Mouse (Mus musculus) bone marrow macrophage, adult 2 months (primary cell): ENCODE data around the gene Nat8f2. TPM values are rescaled to one million over a fixed set of nuclear protein-coding genes. Genes with fewer than 3 reads are reported as not detected.
"Not testable (repeated sequence)": the region's sequence is repeated elsewhere in the genome, so short reads cannot be mapped to it uniquely, and the experiment has no call there.

Source experiments
- H3K27ac ChIP-seq: 2 replicates; pipeline ENCODE4 v1.5.1; 2012; ENCODE audit warnings: low read depth, low read length; ENCODE audit not compliant: insufficient read depth
- H3K4me1 ChIP-seq: 2 replicates; pipeline ENCODE4 v1.6.1; 2012; ENCODE audit warnings: low read length; ENCODE audit not compliant: control insufficient read depth, insufficient read depth
- H3K4me3 ChIP-seq: 2 replicates; pipeline ENCODE4 v1.5.1; 2012; ENCODE audit warnings: mild to moderate bottlenecking, low read length, moderate library complexity; ENCODE audit not compliant: insufficient read depth
- CTCF ChIP-seq: IDR thresholded peaks from 2 replicates; pipeline ENCODE4 v1.5.1; 2012; ENCODE audit warnings: low read depth, mild to moderate bottlenecking, low read length, moderate library complexity
- POLR2A ChIP-seq: IDR thresholded peaks from 2 replicates; pipeline ENCODE4 v1.6.1; 2012; ENCODE audit warnings: mild to moderate bottlenecking, low read depth, low read length, borderline replicate concordance
- polyA plus RNA-seq: library from polyadenylated mRNA; stranded (reverse); fragments of >200 nt; gene quantifications from 2 replicates; pipeline ENCODE4 v1.2.4, GENCODE M21; 2012; ENCODE audit not compliant: missing spikeins, insufficient read depth, insufficient read length

Gene Nat8f2
- not detected in 2 replicates for polyA plus RNA-seq

DNA sequence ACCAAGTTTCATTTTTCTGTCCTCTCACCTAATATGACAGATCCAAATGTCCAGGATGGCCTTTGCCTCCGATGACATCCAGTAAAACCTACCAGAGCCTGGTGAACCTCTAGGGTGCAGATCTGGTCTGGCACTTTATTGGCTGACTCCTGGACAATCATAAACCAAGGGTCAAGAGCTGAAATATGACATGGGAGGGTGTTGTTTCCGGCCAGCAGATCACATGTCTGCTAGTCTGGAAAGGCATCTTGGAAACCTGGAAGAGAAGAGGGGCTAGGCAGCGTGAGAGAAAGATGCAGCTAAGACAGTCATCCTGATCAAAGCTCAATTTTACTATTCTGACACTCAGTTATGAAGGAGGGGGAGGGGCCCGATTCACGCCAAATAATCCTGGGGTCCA, at the start of gene Nat8f2:
Gene Nat8f2, minus strand, starts transcription at position 153 of the 400 bp plus-strand sequence.
- not testable (repeated sequence) for H3K27ac ChIP-seq, H3K4me3 ChIP-seq, H3K4me1 ChIP-seq

DNA sequence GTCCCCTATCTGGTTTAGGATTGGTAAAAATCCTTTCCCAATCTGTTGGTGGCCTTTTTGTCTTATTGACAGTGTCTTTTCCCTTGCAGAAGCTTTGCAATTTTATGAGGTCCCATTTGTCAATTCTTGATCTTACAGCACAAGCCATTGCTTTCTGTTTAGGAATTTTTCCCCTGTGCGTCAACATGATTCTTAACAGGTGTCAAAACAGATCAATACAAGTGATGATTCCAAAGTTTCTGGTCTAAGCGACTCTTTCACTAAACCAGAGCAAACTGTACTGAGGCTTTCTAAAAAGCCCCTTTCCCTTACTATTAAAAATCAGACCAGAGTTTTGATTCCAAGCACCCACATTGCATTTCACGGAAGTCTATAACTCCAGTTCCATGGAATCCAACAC, 49.4 kb upstream of the Nat8f2 start:
- H3K4me1 ChIP-seq, H3K27ac ChIP-seq, H3K4me3 ChIP-seq: not testable (repeated sequence)

DNA sequence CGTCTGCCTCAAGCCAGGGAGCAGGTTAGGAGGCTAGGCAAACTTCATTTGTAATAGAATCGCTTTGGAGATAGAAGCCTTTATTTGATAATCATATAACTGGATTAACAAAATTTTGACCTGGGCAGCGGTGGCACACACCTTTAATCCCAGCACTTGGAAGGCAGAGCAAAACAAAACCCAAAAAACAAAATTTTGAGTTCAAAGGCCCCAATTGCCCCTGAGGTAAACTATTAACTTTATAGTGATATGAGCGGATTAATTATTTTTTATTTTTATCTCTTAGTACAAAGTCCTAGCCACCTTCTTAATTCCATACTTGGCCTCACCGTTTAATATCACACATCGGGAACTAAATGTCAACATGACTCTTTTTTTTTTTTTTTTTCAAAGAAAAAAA, 47.6 kb upstream of the Nat8f2 start:
- peaks cover 8% of the 10 kb centered on the region for H3K4me1 ChIP-seq
- H3K4me3 ChIP-seq = peak overlapping the region; percentile 69
- no peak for TF ChIP-seq POLR2A
- TF ChIP-seq CTCF = no peak
- H3K27ac ChIP-seq = peak overlapping the region; percentile 73

DNA sequence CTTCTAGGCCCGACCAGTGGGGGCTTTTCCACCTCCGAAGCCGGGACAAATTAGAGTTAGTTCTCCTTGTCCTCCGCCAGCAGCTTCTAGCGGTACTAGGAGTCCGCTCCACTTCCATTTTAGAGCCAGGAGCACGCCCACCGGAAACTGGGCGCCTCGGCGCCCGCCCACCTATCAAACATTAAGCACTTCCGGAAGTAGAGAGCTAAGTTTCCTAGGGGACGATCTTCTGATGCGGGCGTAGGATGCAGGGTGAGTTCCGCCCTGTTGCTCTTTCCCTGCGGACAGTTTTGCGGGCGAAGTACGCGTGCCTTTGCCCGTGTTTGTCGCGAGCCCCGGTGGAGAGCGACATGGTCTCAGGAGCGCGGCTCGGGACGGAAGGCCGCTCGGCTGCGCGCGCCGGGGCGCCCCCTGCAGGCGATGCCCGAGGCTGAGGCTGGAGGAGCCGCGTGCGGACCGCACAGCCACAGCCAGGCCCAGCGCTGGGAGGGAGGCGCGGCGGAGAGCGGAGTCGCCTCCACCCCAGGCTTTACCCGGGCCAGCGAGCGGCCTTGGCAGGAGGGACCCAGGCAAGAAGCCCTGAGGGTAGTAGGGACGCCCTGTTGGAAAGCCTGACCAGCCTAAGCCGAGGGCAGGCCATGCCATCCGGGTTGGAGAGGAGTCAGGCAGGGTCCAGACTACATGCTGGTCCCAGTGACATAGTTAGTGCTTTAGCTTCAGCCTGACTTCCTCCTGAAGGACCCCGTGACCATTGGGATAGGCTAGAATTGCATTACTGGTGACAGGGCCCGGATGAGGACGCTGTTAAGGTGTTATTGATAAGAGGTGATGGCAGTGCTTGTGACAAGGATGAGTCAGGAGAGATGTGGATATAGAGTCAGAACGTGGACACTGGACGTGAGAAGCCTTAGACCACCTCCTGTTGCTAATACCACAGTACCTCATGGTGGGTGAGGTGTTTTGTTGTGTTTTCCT, 46.9 kb upstream of the Nat8f2 start, which contains the start of gene Nat8f1:
Gene Nat8f1, minus strand, starts transcription at position 149 of the 975 bp plus-strand sequence.
- not testable (repeated sequence) for H3K4me1 ChIP-seq
- peak; percentile 87; the same call in 1 of the 2 replicates for TF ChIP-seq POLR2A
- H3K4me3 ChIP-seq = peak within 1 kb of the TSS; percentile 69
- H3K27ac ChIP-seq = peak within 1 kb of the TSS; percentile 84

DNA sequence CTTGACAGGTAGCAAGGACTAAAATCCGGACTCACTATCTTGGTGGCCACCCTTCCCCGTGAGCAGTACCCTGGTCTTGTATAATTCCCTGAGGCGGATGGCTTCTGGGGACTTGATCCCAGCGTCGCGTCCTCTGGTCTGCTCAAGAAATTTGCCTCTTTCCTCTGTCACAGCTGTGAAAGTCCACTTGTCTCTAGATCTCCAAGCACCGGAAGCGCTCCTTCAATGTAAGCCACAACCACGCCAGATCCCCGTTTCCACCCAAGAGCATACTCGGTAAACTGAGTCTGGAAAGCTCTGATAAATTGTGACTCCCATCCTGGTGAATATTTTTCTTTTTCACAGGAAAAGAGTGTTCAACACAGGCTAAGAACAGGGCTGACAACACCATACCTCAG, 46.2 kb upstream of the Nat8f2 start:
- TF ChIP-seq POLR2A = no peak
- TF ChIP-seq CTCF = no peak
- H3K4me3 ChIP-seq = peak overlapping the region; percentile 69
- H3K27ac ChIP-seq = peak overlapping the region; percentile 84
- peaks cover 8% of the 10 kb centered on the region for H3K4me1 ChIP-seq

DNA sequence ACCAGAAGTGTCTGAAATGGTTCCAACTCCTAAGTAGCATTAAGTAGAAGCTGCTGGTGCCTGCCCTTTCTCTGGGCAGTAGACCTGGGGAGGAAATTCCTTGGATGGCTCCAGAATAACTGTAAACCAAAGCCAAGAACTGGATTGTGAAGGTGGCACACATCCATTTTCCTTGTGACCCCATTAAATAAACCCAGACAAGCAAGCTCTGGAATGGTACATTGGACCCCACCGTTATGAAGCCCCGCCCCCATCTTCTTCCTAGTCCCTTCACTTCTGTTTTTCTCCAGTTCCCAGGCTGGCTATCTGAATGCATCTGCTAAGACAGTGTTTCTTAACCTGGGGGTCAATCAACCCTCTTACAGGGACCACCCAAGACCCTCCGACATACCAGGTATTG, 42.6 kb upstream of the Nat8f2 start, which contains the start of gene Tprkb:
Gene Tprkb, plus strand, starts transcription at position 279 of the 400 bp plus-strand sequence.
- Histone ChIP-seq H3K27ac (no peak within 1 kb of the TSS), H3K4me3 (no peak within 1 kb of the TSS), H3K4me1 (peaks cover 8% of the 10 kb centered on the region)
- TF ChIP-seq POLR2A = no peak
- no peak for TF ChIP-seq CTCF

DNA sequence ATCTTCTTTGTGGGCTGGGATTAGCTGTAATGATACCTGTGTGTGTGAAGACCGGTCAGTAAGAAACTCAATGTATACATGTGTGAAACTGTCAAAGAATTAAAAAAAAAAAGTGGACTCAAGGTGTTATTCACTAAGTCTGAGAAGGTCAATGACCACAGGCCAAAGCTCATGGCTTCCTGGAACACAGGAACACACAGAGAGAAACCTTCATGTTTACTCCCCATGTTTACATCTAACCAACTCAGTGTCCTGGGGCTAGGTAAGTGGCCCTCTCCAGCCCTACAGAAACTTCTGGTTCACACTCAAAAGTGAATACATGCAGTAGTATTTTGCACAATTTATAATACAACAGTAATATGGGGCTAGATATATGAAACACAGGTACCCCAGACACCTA, 40.7 kb upstream of the Nat8f2 start:
- peaks cover 7% of the 10 kb centered on the region for H3K4me1 ChIP-seq
- H3K4me3 ChIP-seq = no peak overlapping the region
- no peak for TF ChIP-seq POLR2A
- TF ChIP-seq CTCF = no peak
- H3K27ac ChIP-seq = no peak overlapping the region

DNA sequence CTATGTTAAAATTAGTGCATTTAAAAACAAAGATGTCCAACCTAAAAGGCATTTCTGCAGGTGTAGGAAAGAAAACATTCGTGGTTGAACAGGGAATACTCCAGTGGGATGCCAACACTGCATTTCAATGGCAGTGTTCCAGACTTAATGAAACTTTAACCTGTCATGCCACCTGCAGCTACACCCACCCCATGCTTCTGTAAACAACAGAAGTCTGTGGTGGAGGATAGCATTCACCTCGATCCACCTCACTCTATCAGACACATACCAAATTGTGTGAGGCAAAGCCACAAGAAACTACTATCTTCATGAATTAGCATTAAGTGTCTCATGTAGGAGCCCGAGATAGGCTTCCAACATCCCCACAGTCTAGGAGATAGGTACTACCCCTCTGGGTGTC, 39.4 kb upstream of the Nat8f2 start:
- Histone ChIP-seq H3K27ac (no peak overlapping the region), H3K4me1 (no peaks in the 10 kb centered on the region), H3K4me3 (no peak overlapping the region)
- TF ChIP-seq POLR2A (no peak), CTCF (no peak)

DNA sequence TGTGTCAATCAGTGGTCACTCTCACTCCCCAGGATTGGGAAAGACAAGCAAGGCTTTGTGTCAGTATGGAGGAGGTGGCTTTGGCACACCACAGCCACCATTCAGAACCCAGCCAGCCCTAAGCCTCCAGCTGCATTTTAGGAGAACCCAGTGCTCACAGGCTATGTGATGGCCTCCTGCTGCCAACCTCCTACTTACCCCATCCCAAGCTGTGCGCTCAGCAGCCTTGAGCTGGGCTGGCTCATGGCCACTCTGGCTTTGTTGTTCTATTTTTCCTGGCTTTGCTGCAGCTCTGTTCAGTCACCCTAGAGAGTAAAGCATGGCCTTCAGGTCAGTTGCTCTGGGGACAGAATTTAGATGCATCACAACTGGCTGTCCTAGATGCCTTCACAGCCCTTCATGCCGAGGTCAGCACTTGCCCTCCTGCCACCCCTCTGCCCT, 38.0 kb upstream of the Nat8f2 start:
- H3K27ac ChIP-seq = not testable (repeated sequence)

DNA sequence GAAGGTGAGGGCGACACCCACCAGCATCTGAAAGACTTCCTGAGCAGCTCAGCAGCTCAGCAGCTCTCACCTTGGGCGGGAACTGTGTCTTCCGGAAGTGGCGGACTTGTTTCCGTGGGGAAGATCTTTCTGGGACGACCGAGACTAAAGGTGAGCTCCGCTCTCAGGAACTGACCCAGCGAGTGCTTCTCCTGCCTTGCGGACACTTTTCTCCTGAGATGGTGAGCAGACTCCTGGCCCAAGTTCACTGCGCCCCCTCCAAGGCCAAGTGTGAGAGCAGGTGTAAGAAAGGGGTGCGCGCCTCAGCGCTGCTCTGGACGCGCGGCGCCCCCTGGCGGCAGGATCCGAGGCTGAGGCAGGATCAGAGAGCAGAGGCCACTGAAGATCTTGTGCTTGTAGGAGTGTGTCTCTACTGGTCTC, 35.7 kb upstream of the Nat8f2 start, which contains the start of gene Nat8f4:
Gene Nat8f4, minus strand, starts transcription at position 243 of the 420 bp plus-strand sequence.
- not testable (repeated sequence) for H3K4me1 ChIP-seq, H3K27ac ChIP-seq
- peak; percentile 69 for TF ChIP-seq CTCF
- peak within 1 kb of the TSS; percentile 49 for H3K4me3 ChIP-seq

More for the DNA sequence above, 38.0 kb upstream of the Nat8f2 start:
- H3K4me1 ChIP-seq, H3K4me3 ChIP-seq: not testable (repeated sequence)

DNA sequence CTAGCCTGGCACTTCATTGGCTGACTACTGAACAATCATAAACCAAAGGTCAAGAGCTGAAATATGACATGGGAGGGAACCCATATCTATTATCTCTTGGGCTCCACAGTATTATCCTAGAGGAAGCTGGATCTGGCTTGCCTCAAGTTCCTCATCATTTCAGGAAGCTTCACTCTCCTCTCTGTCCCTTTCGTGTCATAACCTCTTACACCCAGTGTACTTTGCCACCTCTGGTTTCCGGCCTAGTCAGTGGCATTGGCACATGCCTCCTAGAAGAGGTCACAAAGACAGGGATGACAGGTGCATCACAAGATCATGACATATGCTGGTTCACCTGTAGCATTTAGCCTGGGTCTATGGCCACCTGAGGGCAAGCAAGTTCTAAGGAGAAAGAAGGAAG, 33.3 kb upstream of the Nat8f2 start:
- no peaks in the 10 kb centered on the region for H3K4me1 ChIP-seq
- H3K27ac ChIP-seq = no peak overlapping the region
- H3K4me3 ChIP-seq = no peak overlapping the region
- TF ChIP-seq POLR2A (no peak), CTCF (no peak)

DNA sequence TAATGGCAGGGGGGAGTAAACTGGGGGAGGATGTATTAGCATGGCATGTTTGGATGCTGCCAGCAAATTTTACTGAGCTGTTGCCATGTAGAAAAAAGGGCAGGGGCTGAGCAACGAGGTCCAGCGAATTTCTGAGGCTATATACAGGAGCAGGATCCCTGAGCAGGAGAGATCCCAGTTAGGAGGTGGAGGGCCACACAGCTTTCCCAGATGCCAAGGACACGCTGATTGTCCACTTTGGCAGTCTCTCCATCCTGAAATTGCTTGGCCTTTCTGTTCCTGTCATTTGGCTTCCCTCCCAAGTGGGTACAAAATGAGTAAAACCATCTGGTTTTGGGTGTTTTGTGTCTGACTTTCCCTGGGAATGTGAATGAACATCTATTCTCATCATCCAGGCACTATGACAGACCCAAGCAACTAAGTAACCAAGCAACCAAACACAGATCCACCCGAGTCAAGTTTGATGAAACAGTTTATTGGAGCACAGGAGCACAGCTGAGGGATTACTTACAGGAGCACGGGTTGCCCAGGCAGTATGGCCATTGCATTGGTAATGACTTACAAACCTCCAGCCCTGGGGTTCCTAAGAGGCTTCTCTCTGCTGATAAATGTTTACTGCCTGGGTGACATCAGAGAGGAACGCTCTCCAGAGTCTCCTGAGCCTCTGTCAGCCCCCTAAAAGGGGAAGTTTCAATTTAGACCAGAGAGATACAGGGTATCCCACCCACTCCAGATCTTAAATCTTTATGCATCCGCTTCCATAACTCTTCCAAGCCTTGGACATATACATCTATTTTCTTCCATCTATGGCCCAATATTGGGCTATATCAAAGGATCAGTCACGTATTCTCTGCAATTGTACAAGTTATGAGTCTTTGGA, 29.9 kb upstream of the Nat8f2 start:
- not testable (repeated sequence) for H3K27ac ChIP-seq, H3K4me1 ChIP-seq, H3K4me3 ChIP-seq

DNA sequence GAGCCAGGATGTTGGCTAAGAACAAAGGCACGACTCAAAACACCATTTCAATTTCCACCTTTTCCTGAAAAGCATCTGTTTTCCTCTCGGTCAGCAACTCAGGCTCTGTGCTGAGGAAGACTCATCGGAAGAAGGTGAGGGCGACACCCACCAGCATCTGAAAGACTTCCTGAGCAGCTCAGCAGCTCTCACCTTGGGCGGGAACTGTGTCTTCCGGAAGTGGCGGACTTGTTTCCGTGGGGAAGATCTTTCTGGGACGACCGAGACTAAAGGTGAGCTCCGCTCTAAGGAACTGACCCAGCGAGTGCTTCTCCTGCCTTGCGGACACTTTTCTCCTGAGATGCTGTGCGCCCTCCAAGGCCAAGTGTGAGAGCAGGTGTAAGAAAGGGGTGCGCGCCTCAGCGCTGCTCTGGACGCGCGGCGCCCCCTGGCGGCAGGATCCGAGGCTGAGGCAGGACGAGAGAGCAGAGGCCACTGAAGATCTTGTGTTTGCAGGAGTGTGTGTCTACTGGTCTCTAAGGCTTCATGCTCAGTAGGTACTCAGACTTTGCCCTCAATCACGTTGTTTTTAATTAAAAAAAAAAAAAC, 26.2 kb upstream of the Nat8f2 start:
- not testable (repeated sequence) for H3K27ac ChIP-seq, H3K4me3 ChIP-seq, H3K4me1 ChIP-seq
